Mouse (Mus musculus) right cerebral cortex, postnatal 14 days (tissue): ENCODE measurements around the gene Rad51.
A peak's percentile ranks its signal among the peaks of the same experiment; 100 is the strongest.

ENCODE experiments used
- DNase-seq: peaks from one replicate; pipeline ENCODE4 v3.0.0; 2022

Gene Rad51

DNA sequence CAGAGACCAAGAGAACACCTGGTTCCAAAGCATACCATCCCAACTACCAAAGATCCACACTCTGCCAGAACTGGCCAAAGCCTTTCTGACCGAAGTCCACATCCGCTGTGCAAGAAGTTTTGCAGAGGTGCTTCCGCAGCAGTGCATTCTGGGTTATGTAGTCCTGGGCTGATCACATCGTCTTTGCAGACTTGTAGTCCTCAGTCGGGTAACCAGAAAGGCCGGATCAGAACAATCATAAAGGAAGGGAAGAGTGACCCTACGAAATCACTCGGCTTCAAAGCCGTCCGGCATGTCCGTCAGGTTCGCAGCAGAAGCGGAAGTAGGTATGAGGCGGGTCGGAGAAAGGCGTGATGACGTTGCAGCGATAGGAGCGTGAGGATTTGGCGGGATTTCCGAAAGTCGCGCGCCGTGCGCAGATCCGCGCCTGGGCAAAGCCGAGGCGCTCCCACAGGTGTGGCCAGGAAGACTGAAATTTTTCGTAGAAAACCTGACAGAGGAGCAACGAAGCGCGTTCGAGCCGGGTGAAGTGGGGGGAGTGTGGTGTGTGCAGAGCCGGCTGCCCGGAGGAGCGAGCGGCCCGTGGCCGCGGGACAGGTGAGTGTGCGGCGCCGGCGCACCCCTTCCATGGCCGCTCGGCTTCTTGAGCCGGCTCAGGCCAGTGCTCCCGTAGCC, at the start of gene Rad51:
Rad51 (plus strand) TSS at position 356 of the 675 bp plus-strand sequence.
- DNase-seq = peak; percentile 83

DNA sequence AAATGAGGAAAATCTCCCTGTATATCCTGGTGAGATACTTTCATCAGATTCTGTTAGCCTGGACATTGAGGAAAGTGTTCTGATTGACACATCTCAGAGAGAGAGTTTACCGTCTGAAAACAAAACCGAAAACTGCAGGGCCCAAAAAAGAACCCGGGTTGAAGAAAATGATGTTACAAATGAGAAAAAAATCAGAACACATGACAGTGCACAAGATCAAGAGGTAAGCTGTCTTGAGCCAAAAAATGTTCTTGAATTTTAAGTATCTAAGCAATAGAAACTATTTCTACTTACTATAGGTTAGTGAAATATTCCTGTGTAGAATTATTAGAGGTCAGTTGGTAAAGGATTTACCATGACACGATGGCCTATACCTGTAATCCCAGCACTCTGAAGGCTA, 40.2 kb upstream of the Rad51 start:
- no peak for DNase-seq

DNA sequence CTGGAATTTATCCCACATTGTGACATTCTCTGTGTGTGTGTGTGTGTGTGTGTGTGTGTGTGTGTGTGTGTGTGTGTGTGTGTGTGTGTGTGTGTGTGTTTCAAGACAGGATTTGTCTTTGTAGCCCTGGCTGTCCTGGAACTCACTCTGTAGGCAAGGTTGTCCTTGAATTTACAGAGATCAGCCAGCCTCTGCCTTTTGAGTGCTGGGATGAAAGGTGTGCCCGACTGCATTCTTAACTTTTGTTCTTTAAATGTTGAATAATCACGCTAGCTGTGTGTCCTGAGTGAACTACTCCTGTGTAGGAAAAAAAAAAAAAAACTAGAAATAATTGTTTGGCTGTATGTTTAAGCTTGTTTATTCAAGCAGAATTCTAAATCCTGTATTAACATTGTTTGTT, 26.4 kb upstream of the Rad51 start:
- no peak for DNase-seq

DNA sequence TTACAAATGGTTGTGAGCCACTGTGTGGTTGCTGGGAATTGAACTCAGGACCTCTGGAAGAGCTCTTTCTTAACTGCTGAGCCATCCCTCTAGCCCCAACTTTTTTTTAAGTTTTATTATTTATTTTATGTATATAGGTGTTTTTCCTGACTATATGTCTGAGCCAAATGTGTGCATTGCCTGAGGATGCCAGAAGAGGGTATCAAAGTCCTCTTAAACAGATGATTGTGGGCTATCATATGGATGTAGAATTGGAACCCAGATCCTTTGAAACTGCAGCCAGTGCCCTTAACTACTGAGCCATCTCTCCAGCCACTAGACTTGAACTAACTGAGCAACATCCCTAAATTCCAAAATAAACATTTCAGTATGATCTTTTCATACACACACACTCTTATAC, 11.0 kb upstream of the Rad51 start:
- DNase-seq = no peak

DNA sequence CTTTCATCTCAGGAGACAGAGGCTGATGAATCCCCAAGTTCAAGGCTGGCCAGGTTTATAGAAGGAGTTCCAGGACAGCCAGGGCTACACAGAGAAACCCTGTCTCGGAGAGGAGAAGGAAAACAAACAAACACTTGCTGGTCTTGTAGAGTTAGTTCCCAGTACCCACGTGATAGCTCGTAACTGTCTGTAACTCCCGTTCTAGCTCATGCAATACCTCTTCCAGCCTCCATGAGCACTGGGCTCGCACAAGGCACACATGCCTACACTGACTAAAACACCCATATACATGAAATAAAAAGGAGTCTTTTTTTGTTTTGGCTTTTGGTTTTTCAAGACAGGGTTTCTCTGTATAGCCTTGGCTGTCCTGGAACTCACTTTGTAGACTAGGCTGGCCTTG, 6.0 kb upstream of the Rad51 start:
- no peak for DNase-seq

DNA sequence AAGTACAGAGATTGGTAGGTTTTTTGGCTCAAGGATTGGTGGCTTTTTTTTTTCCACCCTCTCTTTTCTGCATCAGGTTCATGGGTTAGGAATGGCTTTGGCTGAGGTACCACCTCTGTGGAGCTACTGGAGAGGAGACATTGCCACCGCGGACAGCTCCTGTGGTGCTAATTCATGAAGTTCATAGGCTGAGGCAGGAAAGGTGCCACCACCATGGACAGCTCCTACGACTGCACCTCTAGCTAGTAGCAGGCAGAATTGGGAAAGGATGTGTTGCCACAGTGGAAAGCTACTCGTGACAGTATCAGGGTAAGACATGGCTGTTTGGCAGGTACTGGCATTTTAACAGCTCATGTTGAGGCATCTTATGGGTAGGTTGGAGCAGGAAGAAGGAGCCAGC, 4.0 kb upstream of the Rad51 start:
- DNase-seq = no peak

DNA sequence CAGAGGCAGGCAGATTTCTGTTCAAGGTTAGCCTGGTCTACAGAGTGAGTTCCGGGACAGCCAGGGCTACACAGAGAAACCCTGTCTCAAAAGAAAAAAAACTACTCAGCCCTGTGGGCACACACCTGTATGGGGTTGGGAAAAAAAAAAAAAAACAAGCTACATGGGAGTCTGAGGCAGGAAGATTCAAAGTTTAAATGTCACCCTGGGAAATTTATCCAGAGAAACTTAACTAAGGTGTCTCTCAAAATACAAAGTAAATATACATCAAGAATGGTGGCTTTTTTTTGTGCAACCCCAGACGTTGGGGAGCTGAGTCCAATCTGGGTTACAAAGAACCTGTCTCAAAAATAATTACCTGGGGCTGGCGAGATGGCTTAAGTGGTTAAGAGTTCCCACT, 1.5 kb upstream of the Rad51 start:
- DNase-seq = no peak

DNA sequence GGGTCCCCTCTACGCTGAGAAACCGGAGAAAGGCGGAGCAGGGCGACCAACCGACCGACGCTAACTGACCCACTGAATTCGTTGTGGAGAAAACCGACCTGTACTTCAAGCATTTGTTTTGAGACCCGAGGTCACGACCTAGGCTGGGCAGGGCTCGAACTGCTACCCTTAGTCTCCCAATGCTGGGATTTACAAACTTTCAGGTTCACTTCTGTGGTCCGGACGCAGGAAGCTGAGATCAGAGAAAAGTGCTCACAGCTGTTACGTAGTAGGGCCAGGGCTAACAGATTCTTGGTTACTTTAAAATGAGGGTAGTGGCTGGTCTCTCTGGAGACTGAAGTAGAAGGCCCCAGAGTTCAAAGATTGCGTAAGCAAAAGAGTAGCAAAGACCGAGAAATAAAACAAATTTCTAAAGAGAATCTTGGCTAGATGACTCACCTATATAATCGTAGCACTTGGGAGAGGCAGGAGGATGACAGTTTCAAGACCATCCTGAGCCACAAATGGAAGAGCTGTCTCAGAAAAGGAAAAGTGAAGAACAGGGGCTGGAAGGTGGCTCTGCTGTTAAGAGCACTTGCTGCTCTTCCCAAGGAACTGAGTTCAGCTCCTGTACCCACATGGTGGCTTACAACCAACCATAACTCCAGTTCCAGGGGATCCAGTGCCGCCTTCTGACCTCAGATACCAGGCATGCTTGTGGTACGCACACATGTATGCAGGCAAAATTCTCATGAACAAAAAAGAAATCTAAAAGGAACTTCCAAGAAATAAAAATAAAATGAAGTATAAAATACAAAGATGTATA, 730 bp downstream of the Rad51 start:
- DNase-seq = no peak

DNA sequence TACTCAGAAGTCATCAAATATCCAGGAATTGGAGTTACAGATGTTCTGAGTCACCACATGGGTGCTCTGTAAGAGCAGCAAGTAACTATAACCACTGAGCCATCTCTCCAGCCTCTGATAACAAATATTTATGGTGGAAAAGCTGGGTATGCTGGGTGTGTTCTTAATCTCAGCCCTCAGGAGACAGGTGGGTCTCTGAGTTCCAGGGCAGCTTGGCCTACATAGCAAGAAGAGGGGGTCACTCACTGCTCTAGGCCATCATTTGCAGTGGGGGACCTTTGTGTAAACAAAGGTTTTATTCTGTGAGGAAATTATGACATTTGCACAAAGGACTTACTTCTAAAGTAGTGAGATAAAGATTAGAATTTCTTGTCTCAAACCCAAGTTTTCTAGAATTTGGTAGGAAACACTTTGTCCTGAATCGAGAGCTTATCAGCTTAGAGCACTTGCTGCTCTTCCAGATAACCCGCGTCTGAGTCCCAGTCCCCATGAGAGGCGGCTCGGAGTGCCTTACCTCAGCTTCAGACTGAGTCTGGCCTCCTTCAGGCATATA, 23.8 kb downstream of the Rad51 start:
- DNase-seq = no peak

DNA sequence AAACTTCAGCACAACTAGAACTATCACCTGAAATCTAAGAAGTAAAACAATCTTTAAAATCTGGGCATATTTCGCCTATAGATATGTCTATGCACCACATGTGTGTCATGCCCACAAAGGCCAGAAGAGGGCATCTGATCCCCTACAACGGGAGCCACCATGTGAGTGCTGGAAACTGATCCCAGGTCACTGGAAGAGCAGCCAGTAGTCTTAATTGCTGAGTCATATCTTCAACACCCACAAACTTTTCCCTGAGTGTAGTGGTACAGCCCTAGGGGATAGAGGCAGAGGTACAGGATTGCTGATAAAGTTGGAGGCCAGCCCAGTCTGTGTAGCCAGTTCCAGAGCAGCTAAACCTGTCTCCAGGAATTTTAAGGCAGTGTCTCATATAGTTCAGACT, 32.6 kb downstream of the Rad51 start:
- no peak for DNase-seq

DNA sequence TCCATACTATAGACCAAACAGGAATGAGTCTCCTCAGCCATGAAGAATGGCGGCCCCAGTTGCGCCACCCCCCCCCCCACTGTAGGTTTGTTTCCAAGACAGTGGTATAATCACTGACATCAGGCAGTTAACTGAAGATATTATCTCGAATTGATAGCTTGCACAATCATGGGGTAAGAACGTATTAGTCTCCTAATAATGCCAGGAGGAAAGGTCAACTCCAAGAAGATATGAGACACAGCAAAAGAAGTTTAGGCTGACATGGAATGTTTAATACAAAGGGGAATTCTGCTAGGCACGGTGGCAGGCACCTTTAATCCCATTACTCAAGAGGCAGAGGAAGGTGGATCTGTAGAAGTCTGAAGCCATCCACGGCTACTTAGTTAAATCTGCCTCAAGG, 33.8 kb downstream of the Rad51 start:
- no peak for DNase-seq

DNA sequence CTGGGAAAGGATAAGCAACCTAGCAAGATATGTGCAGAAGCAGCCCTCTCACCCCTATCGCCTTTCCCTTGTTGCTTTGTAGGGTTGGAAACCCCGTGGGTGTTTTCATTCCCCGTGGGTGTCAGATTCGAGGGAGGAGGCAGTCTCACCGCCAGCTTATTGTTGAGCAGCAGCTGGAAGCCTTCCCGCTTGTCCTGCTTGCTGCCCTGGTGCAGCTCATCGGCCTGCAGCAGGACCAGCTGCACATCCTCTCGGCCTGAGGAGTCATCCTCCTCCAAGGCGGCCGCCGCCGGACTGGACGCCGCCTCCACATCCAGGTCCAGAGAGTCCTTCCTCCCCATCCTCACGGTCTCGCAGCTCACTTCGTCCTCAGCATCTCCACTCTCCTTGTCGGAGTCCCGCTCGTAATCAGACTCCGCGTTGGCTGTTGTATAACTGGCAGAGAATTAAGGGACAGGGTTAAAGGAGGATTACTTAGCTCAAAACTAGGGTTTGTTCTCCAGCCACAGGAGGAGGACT, 34.6 kb downstream of the Rad51 start:
- no peak for DNase-seq

DNA sequence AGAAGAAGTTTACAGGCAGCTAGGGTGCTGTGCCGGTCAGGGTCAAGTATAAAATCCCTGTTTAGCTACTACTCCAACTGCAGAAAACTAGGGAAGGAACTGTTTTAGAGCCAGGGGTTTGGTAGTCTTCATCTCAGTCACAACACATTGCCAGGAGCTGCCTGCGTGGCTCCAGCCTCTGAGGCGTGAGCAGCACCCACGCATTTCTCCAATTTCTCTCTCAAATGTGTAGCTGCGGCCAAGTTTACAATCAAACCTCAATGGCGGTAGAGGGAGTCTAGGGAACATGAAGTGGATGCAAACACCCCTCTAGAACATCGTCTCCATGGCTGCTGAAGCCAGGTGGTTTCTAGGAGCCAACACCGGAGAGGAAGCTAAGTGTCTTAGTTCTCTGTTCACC, 35.2 kb downstream of the Rad51 start:
- no peak for DNase-seq

DNA sequence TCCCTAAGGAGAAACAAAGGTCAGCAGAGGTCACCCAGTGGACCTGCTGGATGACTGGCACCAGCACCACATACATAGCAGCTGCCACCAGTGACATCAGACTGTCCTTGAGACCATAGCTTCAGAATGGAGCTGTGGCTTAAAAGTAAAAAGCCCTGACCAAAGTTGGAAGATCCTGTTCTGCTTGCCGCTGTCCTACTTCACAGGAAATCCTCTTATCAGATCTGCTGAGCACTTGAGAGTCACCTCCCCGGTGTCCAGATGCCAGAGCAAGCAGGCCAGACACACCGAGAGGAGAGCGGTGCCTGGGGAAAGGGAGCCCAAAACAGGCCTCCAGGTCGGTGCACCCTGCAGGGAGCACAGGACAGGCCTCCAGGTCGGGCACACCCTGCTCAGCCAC, 39.7 kb downstream of the Rad51 start:
- DNase-seq = no peak

DNA sequence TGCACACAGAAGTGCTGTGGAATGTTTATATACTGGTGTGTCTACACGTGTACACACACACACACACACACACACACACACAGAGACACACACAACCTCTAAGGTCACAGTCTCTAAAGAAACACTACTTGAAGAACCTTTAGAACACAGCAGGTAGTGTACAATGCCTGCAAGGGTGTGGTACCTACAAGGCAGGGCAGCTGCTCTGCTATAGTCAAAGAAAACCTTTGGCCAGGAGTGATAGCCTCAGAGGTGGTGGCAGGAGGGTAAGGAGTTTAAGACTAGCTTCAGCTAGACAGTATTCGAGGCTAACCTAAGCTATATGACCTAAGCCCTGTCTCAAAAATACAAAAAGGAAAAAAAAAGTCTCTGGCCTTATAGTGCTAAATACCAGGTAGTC, 42.1 kb downstream of the Rad51 start:
- DNase-seq = no peak

DNA sequence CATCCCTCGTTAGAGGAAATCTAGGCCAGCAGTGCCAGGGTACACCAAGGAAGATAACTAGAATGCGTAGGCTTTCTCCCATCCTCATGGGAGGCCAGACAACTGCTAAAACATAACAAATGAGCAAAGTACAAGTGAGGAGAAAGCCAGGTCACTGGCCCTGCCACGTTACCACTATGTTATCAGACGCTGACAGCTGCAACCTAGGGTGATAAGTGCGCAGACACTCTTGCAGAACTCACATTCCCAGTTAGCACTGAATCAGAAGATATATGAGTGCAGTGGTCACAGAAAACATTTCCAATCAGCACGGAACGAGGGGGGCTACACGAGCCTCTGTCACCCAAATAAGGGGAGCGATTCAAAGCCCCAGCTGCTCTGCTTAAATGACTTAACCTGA, 42.8 kb downstream of the Rad51 start:
- DNase-seq = no peak

DNA sequence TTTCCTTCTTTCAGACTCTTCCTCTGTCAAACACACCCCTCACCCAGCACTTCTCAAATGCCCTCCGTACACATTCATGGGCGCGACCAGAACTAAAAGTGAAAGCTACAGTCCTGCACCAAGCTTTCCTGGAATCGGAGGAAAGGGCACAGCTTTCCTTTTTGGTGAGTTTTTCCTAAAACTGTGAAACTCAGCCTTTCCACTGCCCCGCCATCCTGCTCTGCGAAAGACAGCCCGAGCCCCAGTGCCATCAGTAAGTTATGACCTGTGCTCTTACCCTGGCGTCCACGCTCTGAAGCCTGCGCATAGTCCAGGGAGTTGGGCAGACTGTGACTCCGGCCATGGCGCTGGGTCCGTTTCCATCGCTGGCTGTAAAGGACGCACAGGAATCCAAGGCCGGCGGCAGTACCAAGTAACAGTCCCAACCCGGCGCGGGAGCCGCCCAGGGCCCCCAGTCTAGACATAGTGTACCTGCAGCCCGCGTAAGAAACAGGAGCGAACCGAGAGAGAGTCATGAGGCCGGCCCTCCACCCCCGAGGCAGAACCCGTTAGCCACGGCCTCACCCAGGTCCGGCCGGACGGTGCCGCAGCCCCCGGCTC, 43.6 kb downstream of the Rad51 start:
- DNase-seq = peak; percentile 22

DNA sequence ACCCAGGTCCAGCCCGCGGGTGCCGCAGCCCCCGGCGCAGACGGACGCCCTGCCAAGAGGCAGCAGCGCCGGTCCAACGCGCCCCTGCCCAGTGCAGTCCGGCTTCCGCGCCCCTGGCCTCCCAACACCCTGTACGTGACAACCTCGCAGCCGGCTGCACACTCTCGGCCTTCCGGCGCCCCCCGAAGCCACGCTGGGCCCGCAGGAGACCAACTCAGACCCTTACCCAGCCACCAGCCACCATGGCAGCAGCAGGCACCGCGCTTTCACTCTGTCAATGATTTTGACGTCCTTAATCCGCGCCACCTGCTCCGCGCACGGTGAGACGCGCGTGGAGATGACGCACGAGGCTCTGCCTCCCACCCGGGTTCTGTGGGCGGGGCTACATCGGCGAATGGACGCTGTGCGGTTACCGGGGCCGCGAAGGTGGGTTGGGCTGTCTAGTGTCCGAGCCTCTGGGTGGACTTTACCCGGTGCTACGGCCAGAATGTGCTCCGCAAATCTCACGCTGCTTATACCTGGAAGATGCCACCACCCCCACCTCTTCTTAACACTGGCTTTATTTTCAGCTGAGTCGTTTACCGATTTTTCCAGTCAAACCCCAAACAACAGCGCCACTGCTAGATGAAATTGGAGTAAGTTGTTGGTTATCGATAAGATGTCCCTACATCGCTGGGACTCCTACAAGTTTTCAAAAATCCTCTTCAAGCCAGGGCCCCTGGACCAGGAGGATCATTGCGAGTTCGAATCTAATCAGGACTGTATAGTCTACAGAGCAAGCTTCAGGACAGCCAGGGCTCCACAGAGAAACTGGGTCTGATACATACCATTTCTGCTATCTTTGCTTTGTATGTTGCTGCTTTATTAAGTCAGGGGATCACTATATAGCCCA, 44.3 kb downstream of the Rad51 start, which contains the start of gene Rmdn3:
Rmdn3 (minus strand) TSS at position 354 of the 892 bp plus-strand sequence.
- DNase-seq = peak; percentile 96

DNA sequence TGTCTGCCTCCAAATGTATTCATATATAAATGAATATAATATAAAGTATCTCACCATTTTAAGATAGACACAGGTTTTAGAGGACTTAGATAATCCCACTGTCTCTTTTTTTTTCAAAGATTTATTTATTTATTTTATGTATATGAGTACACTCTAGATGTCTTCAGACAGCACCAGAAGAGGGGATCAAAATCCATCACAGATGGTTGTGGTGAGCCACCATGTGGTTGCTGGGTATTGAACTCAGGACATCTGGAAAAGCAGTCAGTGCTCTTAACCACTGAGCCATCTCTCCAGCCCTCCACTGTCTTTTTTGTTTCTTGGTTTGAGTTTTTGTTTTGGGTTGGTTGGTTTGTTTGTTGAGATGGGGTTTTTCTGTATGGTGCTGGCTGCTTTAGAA, 45.2 kb downstream of the Rad51 start:
- no peak for DNase-seq

DNA sequence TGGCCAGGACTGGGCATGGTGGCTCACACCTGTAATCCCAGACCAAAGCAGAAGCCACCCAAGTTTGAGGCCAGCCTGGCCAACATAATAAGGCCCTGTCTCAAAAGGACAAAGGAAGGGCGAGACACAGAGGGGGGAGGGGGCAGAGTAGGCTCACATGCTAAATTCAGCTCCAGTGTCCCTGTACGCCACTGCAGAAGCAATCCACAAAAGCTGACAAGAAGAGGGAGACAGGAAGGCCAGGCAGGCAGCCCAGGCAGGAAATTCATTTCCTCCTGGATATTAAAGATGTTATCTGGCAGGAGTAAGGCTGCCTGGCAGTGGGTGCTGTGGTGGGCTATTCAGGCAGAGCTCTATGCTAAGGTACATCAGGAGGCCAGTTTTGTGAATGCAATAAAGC, 48.7 kb downstream of the Rad51 start:
- no peak for DNase-seq

DNA sequence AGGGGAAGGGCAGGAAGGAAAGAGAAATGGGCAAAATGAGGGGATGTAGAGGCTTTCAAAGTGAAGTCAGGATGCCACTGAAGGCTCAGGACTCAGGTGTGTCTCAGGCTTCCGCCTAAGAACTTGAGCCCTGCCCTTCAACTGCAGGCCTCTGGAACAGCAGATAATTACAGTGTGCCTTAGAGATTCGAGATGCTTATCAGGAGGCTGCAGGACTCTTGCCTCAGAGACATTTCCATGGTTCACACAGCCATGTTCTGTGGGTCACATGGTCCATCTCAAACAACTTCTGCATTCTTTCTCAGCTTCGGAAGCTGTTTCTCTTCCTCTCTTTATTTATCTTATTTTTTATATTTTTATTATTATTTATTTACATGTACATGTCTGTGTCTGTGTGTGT, 50.5 kb downstream of the Rad51 start:
- no peak for DNase-seq

DNA sequence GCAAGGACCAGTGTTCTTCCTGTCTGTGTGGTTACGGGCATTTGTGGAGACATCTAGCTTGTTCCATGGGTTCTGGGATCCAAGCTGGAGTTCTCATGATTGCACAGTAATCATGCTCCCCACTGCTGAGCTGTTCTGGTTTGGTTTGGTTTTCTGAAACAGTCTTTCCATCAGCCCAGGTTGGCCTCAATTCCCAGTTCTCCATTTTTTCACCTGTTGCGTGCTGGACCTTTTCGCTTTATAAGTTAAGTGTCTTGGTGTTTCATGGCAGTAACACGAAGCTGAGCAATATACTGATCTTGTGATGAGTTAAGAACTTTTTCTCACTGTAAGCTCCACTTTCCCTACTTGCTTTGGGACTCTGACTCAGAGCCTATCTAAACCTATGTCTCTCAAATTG, 51.4 kb downstream of the Rad51 start:
- no peak for DNase-seq

DNA sequence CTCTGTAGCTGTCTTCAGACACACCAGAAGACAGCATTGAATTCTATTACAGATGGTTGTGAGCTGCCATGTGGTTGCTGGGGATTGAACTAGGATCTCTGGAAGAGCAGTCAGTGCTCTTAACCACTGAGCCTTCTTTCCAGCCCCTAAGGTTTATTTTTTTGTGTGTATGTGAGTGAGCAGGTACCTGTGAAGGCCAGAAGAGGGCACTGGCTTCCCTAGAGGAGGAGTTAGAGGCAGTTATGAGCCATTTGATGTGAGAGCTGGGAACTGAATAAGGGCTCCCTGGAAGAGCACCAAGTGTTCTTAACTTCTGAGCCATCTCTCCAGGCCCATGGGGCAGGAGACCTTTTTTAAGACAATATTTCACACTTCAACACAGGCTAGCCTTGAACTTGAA, 52.8 kb downstream of the Rad51 start:
- no peak for DNase-seq
